Mouse (Mus musculus): Measurements from ENCODE around the gene Eid2b.
"Not testable (repeated sequence)": the region's sequence is repeated elsewhere in the genome, so short reads cannot be mapped to it uniquely, and the experiment has no call there.

The Eid2b gene

DNA sequence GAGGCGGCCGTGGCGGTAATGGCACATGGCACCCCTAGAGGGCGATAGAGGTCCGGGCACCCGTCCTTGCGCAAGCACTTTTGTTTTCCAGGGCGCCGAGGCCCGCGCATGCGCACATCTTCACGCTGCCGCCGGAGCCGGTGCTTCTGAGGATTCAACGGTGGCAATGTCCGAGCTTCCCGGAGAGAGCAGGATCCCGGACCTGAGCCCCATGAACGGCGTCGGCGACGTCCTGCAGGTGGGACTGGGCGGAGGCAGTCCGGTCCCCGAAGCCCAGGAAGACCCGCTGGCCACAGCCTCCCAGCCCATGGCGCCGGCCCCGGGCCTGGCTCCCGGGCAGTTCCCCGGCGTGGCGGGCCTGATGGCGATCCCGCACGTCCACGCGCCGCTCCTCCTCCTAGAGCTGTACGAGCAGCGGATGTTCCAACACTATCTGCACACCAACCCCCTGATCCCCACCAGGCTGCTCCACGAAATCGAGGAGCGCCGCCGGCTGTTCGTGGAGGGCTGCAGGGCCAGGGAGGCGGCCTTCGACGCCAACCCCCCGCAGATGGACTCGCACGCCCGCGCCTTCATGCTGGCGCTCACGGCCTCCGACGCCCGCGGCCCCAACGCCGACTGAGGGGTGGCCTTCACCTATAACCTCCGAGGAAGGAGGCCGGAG is at the start of gene Eid2b:
Gene Eid2b (plus strand): TSS at position 125 of the 664 bp plus-strand sequence.
- peak; percentile 86 to 90 for DNase-seq (ENCODE audit: low spot score in 2 of 2)

DNA sequence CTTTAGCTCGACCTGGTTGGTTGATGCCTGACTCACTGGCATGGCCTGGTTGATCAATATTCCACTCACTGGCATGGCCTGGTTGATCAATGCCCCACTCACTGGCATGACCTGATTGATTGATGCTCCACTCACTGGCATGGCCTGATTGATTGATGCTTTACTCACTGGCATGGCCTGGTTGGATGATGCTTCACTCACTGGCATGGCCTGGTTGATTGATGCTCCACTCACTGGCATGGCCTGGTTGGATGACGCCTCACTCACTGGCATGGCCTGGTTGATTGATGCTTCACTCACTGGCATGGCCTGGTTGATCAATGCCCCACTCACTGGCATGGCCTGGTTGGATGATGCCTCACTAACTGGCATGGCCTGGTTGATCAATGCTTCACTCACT is 33.6 kb upstream of the Eid2b start:
- DNase-seq (ENCODE audit: low spot score in 2 of 2), result not testable (repeated sequence)

GRCm38 (mm10) chr7:28248957-28249356 is 28.6 kb upstream of the Eid2b start:
- no peak for DNase-seq (ENCODE audit: low spot score in 2 of 2)

DNA sequence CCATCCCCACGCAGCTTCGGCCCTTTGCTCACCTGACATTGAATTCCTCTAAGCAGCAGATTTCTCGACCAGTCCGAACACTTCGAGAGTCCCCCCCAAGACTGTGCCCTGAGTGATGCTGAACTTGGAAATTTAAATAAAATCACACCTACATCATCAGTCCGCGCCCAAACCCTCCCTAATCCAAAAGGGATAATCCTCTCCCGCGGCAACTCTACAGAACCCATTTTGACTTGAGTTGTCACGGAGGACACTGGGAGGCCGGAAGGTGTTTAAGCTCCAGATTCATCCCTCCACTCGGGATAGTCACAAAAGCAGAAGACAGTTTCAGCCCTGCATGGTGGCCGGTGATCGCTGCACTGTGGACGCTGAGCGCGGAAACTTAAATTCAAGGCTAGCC is 25.6 kb upstream of the Eid2b start:
- DNase-seq (ENCODE audit: low spot score in 2 of 2), result no peak

GRCm38 (mm10) chr7:28254591-28254990 is 22.9 kb upstream of the Eid2b start:
- DNase-seq (ENCODE audit: low spot score in 2 of 2), result no peak

- DNase-seq (ENCODE audit: low spot score in 2 of 2), result no peak
Measured at GRCm38 (mm10) chr7:28255476-28255875, 22.1 kb upstream of the Eid2b start.

GRCm38 (mm10) chr7:28262861-28263260 is 14.7 kb upstream of the Eid2b start:
- DNase-seq (ENCODE audit: low spot score in 2 of 2), result no peak

GRCm38 (mm10) chr7:28263786-28264185 is 13.8 kb upstream of the Eid2b start:
- DNase-seq (ENCODE audit: low spot score in 2 of 2), result peak; percentile 24 to 54

DNA sequence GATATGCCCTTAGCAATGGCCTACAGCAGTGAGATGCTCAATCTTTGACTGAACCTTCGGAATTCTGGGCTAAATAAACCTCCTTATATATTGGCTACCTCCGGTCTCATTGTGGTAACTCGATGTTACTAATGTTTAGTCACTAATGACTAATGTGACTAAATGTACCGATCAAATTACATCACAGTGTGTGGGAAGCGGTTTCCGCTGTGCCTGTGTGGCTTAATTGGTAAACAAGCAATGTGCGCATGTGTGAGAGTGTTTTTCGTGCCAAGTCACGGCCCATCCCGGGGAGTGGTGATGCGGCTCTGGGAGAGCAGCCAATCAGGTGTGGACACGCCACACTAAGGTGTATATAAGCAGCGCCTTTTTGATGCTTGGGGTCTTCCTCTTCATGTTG is 12.1 kb upstream of the Eid2b start:
- no peak for DNase-seq (ENCODE audit: low spot score in 2 of 2)

DNA sequence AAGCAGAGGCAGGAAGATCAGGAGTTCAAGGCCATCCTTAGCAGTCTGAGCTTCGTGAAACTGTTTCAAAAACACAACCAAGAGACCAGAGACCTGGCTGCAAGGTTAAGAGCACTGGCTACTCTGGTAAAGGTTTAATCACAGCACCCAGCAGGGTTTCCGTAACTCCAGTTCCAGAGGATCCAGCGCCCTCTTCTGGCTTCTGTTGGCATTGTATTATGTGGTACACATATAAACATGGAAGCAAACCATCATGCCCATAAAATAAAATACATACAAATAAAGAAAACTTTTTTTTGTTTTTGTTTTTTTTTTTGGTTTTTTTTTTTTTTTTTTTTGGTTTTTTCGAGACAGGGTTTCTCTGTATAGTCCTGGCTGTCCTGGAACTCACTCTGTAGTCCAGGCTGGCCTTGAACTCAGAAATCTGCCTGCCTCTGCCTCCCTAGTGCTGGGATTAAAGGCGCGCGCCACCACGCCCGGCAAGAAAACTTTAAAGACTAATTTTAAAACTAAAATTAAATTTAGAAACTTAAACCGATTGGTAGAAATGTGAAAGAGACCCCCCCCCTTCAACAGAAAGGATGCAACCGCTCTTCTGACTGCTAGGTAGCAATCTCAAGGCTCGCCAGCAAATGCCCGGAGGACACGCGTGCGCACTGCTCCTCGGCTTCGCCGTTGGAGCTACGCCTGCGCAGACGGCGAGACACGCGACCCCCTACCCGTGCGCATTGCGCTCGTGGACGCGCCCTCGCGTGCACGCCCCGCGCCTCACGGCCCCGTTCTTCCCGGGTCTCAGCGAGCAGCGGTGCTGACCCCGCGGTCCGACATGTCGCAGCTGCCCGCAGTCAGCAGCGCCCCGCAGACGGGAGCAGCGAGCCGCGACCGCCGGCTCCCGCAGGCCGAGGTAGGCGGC is 10.2 kb upstream of the Eid2b start, which contains the start of gene Eid2:
Gene Eid2 (plus strand): TSS at position 753 of the 913 bp plus-strand sequence.
- DNase-seq (ENCODE audit: low spot score in 2 of 2), result peak; percentile 62 to 64

- peak; percentile 36 to 67 for DNase-seq (ENCODE audit: low spot score in 2 of 2)
Measured at GRCm38 (mm10) chr7:28268042-28268531, 9.5 kb upstream of the Eid2b start.

- DNase-seq (ENCODE audit: low spot score in 2 of 2), result no peak
Measured at GRCm38 (mm10) chr7:28268576-28268975, 9.0 kb upstream of the Eid2b start.

DNA sequence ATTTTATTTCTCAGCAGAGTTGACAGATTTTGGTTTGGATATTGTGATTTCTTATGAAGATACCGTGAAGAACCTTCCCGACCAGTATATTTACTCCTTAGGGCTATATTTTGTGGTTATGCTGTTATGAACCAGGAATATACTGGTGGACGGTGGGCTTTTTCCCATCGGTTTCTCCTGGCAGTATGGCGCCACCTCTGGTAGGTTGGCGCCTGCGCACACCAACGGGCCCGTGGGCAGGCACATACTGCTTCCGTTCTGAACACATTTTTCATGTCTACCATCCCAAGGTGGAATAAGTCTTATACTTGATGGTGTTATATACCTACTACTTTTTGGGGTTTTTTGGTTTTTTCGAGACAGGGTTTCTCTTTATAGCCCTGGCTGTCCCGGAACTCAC is 8.2 kb upstream of the Eid2b start:
- DNase-seq (ENCODE audit: low spot score in 2 of 2), result no peak

- no peak for DNase-seq (ENCODE audit: low spot score in 2 of 2)
Measured at GRCm38 (mm10) chr7:28271761-28272160, 5.8 kb upstream of the Eid2b start.

- DNase-seq (ENCODE audit: low spot score in 2 of 2), result no peak
Measured at GRCm38 (mm10) chr7:28277237-28277614, 313 bp upstream of the Eid2b start.

DNA sequence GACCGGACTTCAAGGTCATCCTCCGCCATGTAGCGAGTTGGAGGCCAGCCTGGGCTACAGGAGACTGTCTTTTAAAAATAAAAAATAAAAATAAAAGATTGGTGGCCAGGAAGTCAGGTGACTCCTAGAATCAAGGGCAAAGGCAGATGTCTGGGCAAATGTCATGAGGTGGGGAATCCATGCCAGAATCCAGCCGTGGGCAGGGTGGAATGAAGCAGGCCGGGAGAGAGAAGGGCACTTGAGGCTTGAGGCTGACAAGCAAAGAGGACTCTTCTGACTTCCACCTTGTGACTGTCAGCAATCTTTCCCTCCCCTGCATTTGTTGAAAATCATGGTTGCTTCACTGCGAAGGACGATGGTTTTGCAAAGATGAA is 727 bp downstream of the Eid2b start:
- no peak for DNase-seq (ENCODE audit: low spot score in 2 of 2)

GRCm38 (mm10) chr7:28280630-28281029 is 3.1 kb downstream of the Eid2b start:
- no peak for DNase-seq (ENCODE audit: low spot score in 2 of 2)

GRCm38 (mm10) chr7:28290165-28290564 is 12.6 kb downstream of the Eid2b start:
- no peak for DNase-seq (ENCODE audit: low spot score in 2 of 2)

- no peak for DNase-seq (ENCODE audit: low spot score in 2 of 2)
Measured at GRCm38 (mm10) chr7:28290638-28291590, 13.4 kb downstream of the Eid2b start, which contains the start of gene Selenov. Gene Selenov, minus strand, starts transcription at chr7:28291186.

DNA sequence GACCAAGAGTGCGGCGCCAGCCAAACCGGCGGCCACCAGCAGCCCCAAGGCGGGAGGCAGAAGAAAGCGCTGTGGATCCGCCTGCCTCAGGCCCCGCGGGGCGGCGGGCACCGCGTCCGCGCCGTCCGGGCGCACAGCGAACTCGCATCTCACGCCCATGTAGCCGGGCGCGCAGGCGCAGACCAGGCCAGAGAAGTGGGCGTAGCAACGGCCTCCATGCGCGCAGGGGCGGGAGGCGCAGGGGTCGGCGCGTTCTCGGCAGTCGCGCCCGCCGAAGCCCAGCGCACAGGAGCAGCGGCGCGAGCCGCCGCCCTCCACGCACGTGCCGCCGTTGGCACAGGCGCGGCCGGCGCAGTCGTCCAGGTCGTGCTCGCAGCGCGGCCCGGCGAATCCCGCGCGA is 16.9 kb downstream of the Eid2b start:
- DNase-seq (ENCODE audit: low spot score in 2 of 2), result peak; percentile 29 to 37

- no peak for DNase-seq (ENCODE audit: low spot score in 2 of 2)
Measured at GRCm38 (mm10) chr7:28298837-28299625, 21.5 kb downstream of the Eid2b start.
